Comparison of ENCODE assay signal across 8 mouse cellular contexts in the genomic region with DNA sequence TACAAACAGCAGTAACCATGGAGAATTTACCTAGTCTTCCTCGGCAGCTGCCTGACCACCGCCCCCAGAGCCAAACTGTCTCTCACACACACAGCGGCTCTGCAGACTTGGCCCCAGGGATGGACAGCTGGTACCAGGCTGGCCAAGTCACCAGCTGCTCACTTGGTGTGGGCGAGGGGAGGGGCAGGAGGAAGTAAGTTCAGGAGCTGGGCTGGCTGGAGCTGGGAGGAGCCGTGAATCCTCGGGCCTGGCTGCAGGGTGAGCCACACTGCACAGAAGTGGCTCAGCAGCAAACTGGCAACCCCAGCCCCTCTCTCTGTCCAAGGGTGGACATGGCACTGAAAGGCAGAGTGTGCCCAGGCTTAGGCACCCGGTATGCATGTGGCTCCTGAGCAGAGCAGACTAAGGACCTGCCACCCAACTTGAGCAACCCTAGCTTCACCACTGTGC. TPM values are rescaled to one million over a fixed set of nuclear protein-coding genes. Genes with fewer than 3 reads are reported as not detected.
DNase-seq lines count a peak whose midpoint lies in the region; ATAC-seq and TF ChIP-seq lines count a peak whose summit lies in the region.

No protein-coding gene starts in this region.

- H3K9ac ChIP-seq in forebrain, embryonic 13.5 days: peak overlapping the region; percentile 100
- peak overlapping the region; percentile 99 for H3K9ac ChIP-seq in heart, embryonic 16.5 days (ENCODE audit: low read length)
- peak overlapping the region; percentile 97 for H3K9ac ChIP-seq in neural tube, embryonic 14.5 days (replicated peaks; ENCODE audit: low read depth, low read length)

- ATAC-seq in forebrain, embryonic 13.5 days: peak; percentile 66
- ATAC-seq in heart, embryonic 16.5 days (replicated peaks; ENCODE audit: extremely low read depth, insufficient read depth, low FRiP score): 0 out of 2 replicates have a peak, but pooled peaks have one; percentile 4
- ATAC-seq in neural tube, embryonic 14.5 days (ENCODE audit: low read depth): peak; percentile 74

- peaks cover 69% of the 10 kb centered on the region for H3K4me1 ChIP-seq in E14TG2a.4 (replicated peaks; ENCODE audit: low read depth, low read length)
- H3K4me1 ChIP-seq in forebrain, embryonic 13.5 days: peaks cover 40% of the 10 kb centered on the region
- peaks cover 26% of the 10 kb centered on the region for H3K4me1 ChIP-seq in heart, embryonic 16.5 days (ENCODE audit: control insufficient read depth, insufficient read depth, low read length)
- H3K4me1 ChIP-seq in neural tube, embryonic 14.5 days (ENCODE audit: control insufficient read depth, insufficient read depth, low read length): peaks cover 25% of the 10 kb centered on the region

- peak overlapping the region; percentile 99 for H3K27ac ChIP-seq in forebrain, embryonic 13.5 days
- H3K27ac ChIP-seq in heart, embryonic 16.5 days (ENCODE audit: low read length): peak overlapping the region; percentile 97
- peak overlapping the region; percentile 94 for H3K27ac ChIP-seq in neural tube, embryonic 14.5 days (ENCODE audit: low read depth, low read length)

- no peaks in the 10 kb centered on the region for H3K27me3 ChIP-seq in E14TG2a.4 (ENCODE audit: insufficient read depth, low read length)
- H3K27me3 ChIP-seq in forebrain, embryonic 13.5 days: no peaks in the 10 kb centered on the region
- H3K27me3 ChIP-seq in heart, embryonic 16.5 days (ENCODE audit: control insufficient read depth, insufficient read depth, low read length): no peaks in the 10 kb centered on the region
- no peaks in the 10 kb centered on the region for H3K27me3 ChIP-seq in neural tube, embryonic 14.5 days (ENCODE audit: control insufficient read depth, insufficient read depth, low read length)

- TF ChIP-seq CTCF in E14TG2a.4 (conservative IDR thresholded peaks at IDR 0.05; ENCODE audit: low read length): no peak

- 5% methylated on average over 7 of the region's 7 CpGs for WGBS in forebrain, embryonic 13.5 days
- WGBS in heart, embryonic 16.5 days: 26% methylated on average over 7 of the region's 7 CpGs
- WGBS in neural tube, embryonic 14.5 days: 8% methylated on average over 7 of the region's 7 CpGs

- peak overlapping the region; percentile 79 for H3K4me2 ChIP-seq in forebrain, embryonic 13.5 days
- peak overlapping the region; percentile 99 for H3K4me2 ChIP-seq in heart, embryonic 16.5 days (ENCODE audit: low read depth, low read length)
- peak overlapping the region; percentile 97 for H3K4me2 ChIP-seq in neural tube, embryonic 14.5 days (ENCODE audit: low read depth, low read length)

- H3K4me3 ChIP-seq in E14TG2a.4 (replicated peaks; ENCODE audit: low read length): peak overlapping the region; percentile 74
- H3K4me3 ChIP-seq in forebrain, embryonic 13.5 days: peak overlapping the region; percentile 94
- peak overlapping the region; percentile 90 for H3K4me3 ChIP-seq in heart, embryonic 16.5 days (ENCODE audit: low read length)
- H3K4me3 ChIP-seq in neural tube, embryonic 14.5 days (ENCODE audit: low read depth, low read length): peak overlapping the region; percentile 87

- H3K9me3 ChIP-seq in E14TG2a.4 (ENCODE audit: low read length): no peaks in the 10 kb centered on the region
- no peaks in the 10 kb centered on the region for H3K9me3 ChIP-seq in forebrain, embryonic 13.5 days (replicated peaks)
- H3K9me3 ChIP-seq in heart, embryonic 16.5 days (replicated peaks; ENCODE audit: control insufficient read depth, low read length): no peaks in the 10 kb centered on the region
- no peaks in the 10 kb centered on the region for H3K9me3 ChIP-seq in neural tube, embryonic 14.5 days (ENCODE audit: control insufficient read depth, low read length)

- peaks cover 51% of the 10 kb centered on the region for H3K36me3 ChIP-seq in E14TG2a.4 (ENCODE audit: insufficient read depth, low read length)
- peaks cover 36% of the 10 kb centered on the region for H3K36me3 ChIP-seq in forebrain, embryonic 13.5 days (ENCODE audit: poor library complexity, severe bottlenecking)
- peaks cover 23% of the 10 kb centered on the region for H3K36me3 ChIP-seq in heart, embryonic 16.5 days (ENCODE audit: control insufficient read depth, insufficient read depth)
- H3K36me3 ChIP-seq in neural tube, embryonic 14.5 days (ENCODE audit: control insufficient read depth, insufficient read depth, low read length): peaks cover 26% of the 10 kb centered on the region

- peak; percentile 88 for DNase-seq in brain, adult 2 months (ENCODE audit: low read depth, low spot score)
- peak; percentile 72 to 84 for DNase-seq in kidney, postnatal 4 days
- peak; percentile 65 to 71 for DNase-seq in lung, adult 18-20 months
- peak; percentile 12 to 41 for DNase-seq in thymus, postnatal 36 days

RNA-seq across cellular contexts. Expression of a gene that starts 11.7 kb away (rescaled TPM):
- polyA plus RNA-seq in forebrain, embryonic 13.5 days (2015; fragmentation: Nextera tagmentation; extraction: Ambion mirVana): 77.4 and 78.9 TPM in 2 replicates
- polyA plus RNA-seq in heart, embryonic 16.5 days (2015; fragmentation: Nextera tagmentation; extraction: Ambion mirVana): 14.6 and 19.6 TPM in 2 replicates
- polyA plus RNA-seq in neural tube, embryonic 14.5 days (2014; fragmentation: Nextera tagmentation; extraction: Ambion mirVana): 68.5 and 72.5 TPM in 2 replicates

RNA-seq across cellular contexts. Expression of a gene that starts 23.2 kb away (rescaled TPM):
- 19.5 and 20.8 TPM in 2 replicates for polyA plus RNA-seq in forebrain, embryonic 13.5 days (2015; fragmentation: Nextera tagmentation; extraction: Ambion mirVana)
- 18.5 and 20.3 TPM in 2 replicates for polyA plus RNA-seq in heart, embryonic 16.5 days (2015; fragmentation: Nextera tagmentation; extraction: Ambion mirVana)
- polyA plus RNA-seq in neural tube, embryonic 14.5 days (2014; fragmentation: Nextera tagmentation; extraction: Ambion mirVana): 8.2 and 12.7 TPM in 2 replicates

RNA-seq across cellular contexts. Expression of a gene that starts 23.4 kb away (rescaled TPM):
- polyA plus RNA-seq in forebrain, embryonic 13.5 days (2015; fragmentation: Nextera tagmentation; extraction: Ambion mirVana): 20.3 and 22.7 TPM in 2 replicates
- polyA plus RNA-seq in heart, embryonic 16.5 days (2015; fragmentation: Nextera tagmentation; extraction: Ambion mirVana): 8.7 and 10.5 TPM in 2 replicates
- polyA plus RNA-seq in neural tube, embryonic 14.5 days (2014; fragmentation: Nextera tagmentation; extraction: Ambion mirVana): 15.8 and 18.8 TPM in 2 replicates

Comparison
In these comparisons a context has a peak if more than half of its experiments do, and no peak if none do; other contexts are left out.
1. Peak in every context shown above with its lines: DNase-seq, ATAC-seq, H3K4me3 ChIP-seq and H3K27ac ChIP-seq.
2. DNase-seq: peak in every context shown above with its lines; median percentile 88 in brain, adult 2 months; 78 in kidney, postnatal 4 days; 68 in lung, adult 18-20 months; 26 in thymus, postnatal 36 days.
3. ATAC-seq: peak in every context shown above with its lines; median percentile 74 in neural tube, embryonic 14.5 days; 66 in forebrain, embryonic 13.5 days; 4 in heart, embryonic 16.5 days.